In genomic region chrX:36874704-36875128, GRCm38 (mm10) we compare ENCODE assay signal across 8 mouse cellular contexts. TPM values are rescaled to one million over a fixed set of nuclear protein-coding genes. Genes with fewer than 3 reads are reported as not detected.
DNase-seq lines count a peak whose midpoint lies in the region; ATAC-seq and TF ChIP-seq lines count a peak whose summit lies in the region.

No protein-coding gene starts in this region.

- peak overlapping the region; percentile 93 for H3K9ac ChIP-seq in heart, postnatal 0 days (replicated peaks; ENCODE audit: low read depth, low read length)
- peak overlapping the region; percentile 83 for H3K9ac ChIP-seq in lung, embryonic 16.5 days (ENCODE audit: low read length)

- WGBS in heart, postnatal 0 days: 16% methylated on average over 30 of the region's 36 CpGs
- 9% methylated on average over 32 of the region's 36 CpGs for WGBS in lung, embryonic 16.5 days

- no peaks in the 10 kb centered on the region for H3K36me3 ChIP-seq in heart, postnatal 0 days (replicated peaks; ENCODE audit: control insufficient read depth, insufficient read depth, low read length)
- H3K36me3 ChIP-seq in lung, embryonic 16.5 days (ENCODE audit: control insufficient read depth, insufficient read depth, low read length): no peaks in the 10 kb centered on the region

- H3K4me1 ChIP-seq in heart, postnatal 0 days (ENCODE audit: control insufficient read depth, insufficient read depth): no peaks in the 10 kb centered on the region
- H3K4me1 ChIP-seq in lung, embryonic 16.5 days (replicated peaks; ENCODE audit: control insufficient read depth, insufficient read depth, low read length): no peaks in the 10 kb centered on the region

- no peaks in the 10 kb centered on the region for H3K9me3 ChIP-seq in heart, postnatal 0 days (replicated peaks; ENCODE audit: control insufficient read depth, low read length)
- H3K9me3 ChIP-seq in lung, embryonic 16.5 days (ENCODE audit: control insufficient read depth, low read length): no peaks in the 10 kb centered on the region

- peak overlapping the region; percentile 71 for H3K4me2 ChIP-seq in heart, postnatal 0 days (ENCODE audit: low read depth, low read length)
- peak overlapping the region; percentile 57 for H3K4me2 ChIP-seq in lung, embryonic 16.5 days (ENCODE audit: low read depth, low read length)

- TF ChIP-seq EP300 in heart, postnatal 0 days (IDR thresholded peaks at IDR 0.05; ENCODE audit: low read depth): no peak

- H3K27me3 ChIP-seq in heart, postnatal 0 days (ENCODE audit: control insufficient read depth, insufficient read depth, low read length): no peaks in the 10 kb centered on the region
- no peaks in the 10 kb centered on the region for H3K27me3 ChIP-seq in lung, embryonic 16.5 days (ENCODE audit: control insufficient read depth, insufficient read depth, low read depth, low read length)

- no peak for TF ChIP-seq CTCF in heart, postnatal 0 days (IDR thresholded peaks at IDR 0.05; ENCODE audit: low read depth)

- DNase-seq in frontal cortex, postnatal 36 days (ENCODE audit: low spot score in 2 of 2): peak; percentile 3 to 9
- no peak for DNase-seq in frontal cortex, adult 2 months (ENCODE audit: extremely low spot score in 1 of 2, low spot score in 1 of 2)
- DNase-seq in urinary bladder, postnatal 36 days (ENCODE audit: low spot score in 2 of 2): peak; percentile 1 to 3
- DNase-seq in urinary bladder, postnatal 4 days (ENCODE audit: low spot score in 2 of 2): no peak
- DNase-seq in heart, postnatal 0 days (ENCODE audit: low spot score): no peak
- peak; percentile 27 to 71 for DNase-seq in spleen, postnatal 4 days (ENCODE audit: low spot score in 2 of 2)
- no peak for DNase-seq in cerebellum, adult 8-10 months

- H3K27ac ChIP-seq in heart, postnatal 0 days (ENCODE audit: low read depth): peak overlapping the region; percentile 83
- peak overlapping the region; percentile 68; the same call in 1 of the 2 replicates for H3K27ac ChIP-seq in lung, embryonic 16.5 days (ENCODE audit: low read length)

- peak; percentile 52 for ATAC-seq in heart, postnatal 0 days (ENCODE audit: insufficient read depth, low read depth)
- peak; percentile 62 for ATAC-seq in lung, embryonic 16.5 days (ENCODE audit: low read depth)

- H3K4me3 ChIP-seq in heart, postnatal 0 days (ENCODE audit: low read depth, low read length): peak overlapping the region; percentile 86
- H3K4me3 ChIP-seq in lung, embryonic 16.5 days (ENCODE audit: low read length): peak overlapping the region; percentile 74

RNA-seq across cellular contexts. Expression of gene C330007P06Rik, which starts 0.8 kb away (rescaled TPM):
- polyA plus RNA-seq in frontal cortex, adult 2 months (2012; rRNA removed): 26.7 and 29.0 TPM in 2 replicates
- 16.6 and 19.0 TPM in 2 replicates for total RNA-seq in heart, postnatal 0 days (2014; rRNA removed; ENCODE audit: low replicate concordance)
- polyA plus RNA-seq in heart, postnatal 0 days (2015; fragmentation: Nextera tagmentation; extraction: Ambion mirVana): 10.5 and 10.7 TPM in 2 replicates
- 33.6 and 38.7 TPM in 2 replicates for polyA plus RNA-seq in lung, embryonic 16.5 days (2015; fragmentation: Nextera tagmentation; extraction: Ambion mirVana)

RNA-seq across cellular contexts. Expression of gene Ube2a, which starts 1.0 kb away (rescaled TPM):
- 42.8 and 48.8 TPM in 2 replicates for polyA plus RNA-seq in frontal cortex, adult 2 months (2012; rRNA removed)
- 24.1 and 75.9 TPM in 2 replicates for total RNA-seq in heart, postnatal 0 days (2014; rRNA removed; ENCODE audit: low replicate concordance)
- polyA plus RNA-seq in heart, postnatal 0 days (2015; fragmentation: Nextera tagmentation; extraction: Ambion mirVana): 210 and 213 TPM in 2 replicates
- polyA plus RNA-seq in lung, embryonic 16.5 days (2015; fragmentation: Nextera tagmentation; extraction: Ambion mirVana): 131 and 141 TPM in 2 replicates

RNA-seq across cellular contexts. Expression of gene Nkrf, which starts 28.0 kb away (rescaled TPM):
- 17.9 and 19.8 TPM in 2 replicates for polyA plus RNA-seq in frontal cortex, adult 2 months (2012; rRNA removed)
- total RNA-seq in heart, postnatal 0 days (2014; rRNA removed; ENCODE audit: low replicate concordance): 0.62 and 5.7 TPM in 2 replicates
- polyA plus RNA-seq in heart, postnatal 0 days (2015; fragmentation: Nextera tagmentation; extraction: Ambion mirVana): 0.44 and 0.51 TPM in 2 replicates
- polyA plus RNA-seq in lung, embryonic 16.5 days (2015; fragmentation: Nextera tagmentation; extraction: Ambion mirVana): 1.3 and 1.8 TPM in 2 replicates

Comparison
In these comparisons a context has a peak if more than half of its experiments do, and no peak if none do; other contexts are left out.
1. DNase-seq: peak in frontal cortex, postnatal 36 days (2 of 2), urinary bladder, postnatal 36 days (2 of 2) and spleen, postnatal 4 days (2 of 2); none in frontal cortex, adult 2 months (0 of 2), urinary bladder, postnatal 4 days (0 of 2), heart, postnatal 0 days (single experiment) and cerebellum, adult 8-10 months (single experiment).